Mouse (Mus musculus) C2C12 (cell line): ENCODE measurements around the gene Snhg11. TPM values are rescaled to one million over a fixed set of nuclear protein-coding genes. Genes with fewer than 3 reads are reported as not detected.
A peak's percentile ranks its signal among the peaks of the same experiment; 100 is the strongest.

ENCODE experiments used
- H3K27me3 ChIP-seq: one replicate; pipeline ENCODE4 v1.6.1; 2011; ENCODE audit not compliant: control insufficient read depth, insufficient read depth, insufficient read length
- H3K36me3 ChIP-seq: one replicate; pipeline ENCODE4 v1.6.1; 2011; ENCODE audit not compliant: control insufficient read depth, insufficient read depth
- H3K4me3 ChIP-seq: one replicate; pipeline ENCODE4 v1.5.1; 2011; ENCODE audit warnings: mild to moderate bottlenecking, control low read depth; ENCODE audit not compliant: poor library complexity, insufficient read depth, severe bottlenecking
- H3K79me2 ChIP-seq: one replicate; pipeline ENCODE4 v1.6.1; 2011; ENCODE audit not compliant: control insufficient read depth, insufficient read depth
- H3K79me3 ChIP-seq: one replicate; pipeline ENCODE4 v1.6.1; 2011; ENCODE audit warnings: low read depth, control low read depth
- H3ac ChIP-seq: one replicate; pipeline ENCODE3; 2011; ENCODE audit warnings: low read depth; ENCODE audit not compliant: control insufficient read depth, insufficient read length
- CEBPB ChIP-seq: IDR thresholded peaks from one replicate; pipeline ENCODE4 v1.6.1; 2011; ENCODE audit warnings: low read depth, mild to moderate bottlenecking, control low read depth, moderate library complexity
- CTCF ChIP-seq: IDR thresholded peaks from one replicate; pipeline ENCODE4 v1.5.1; 2011; ENCODE audit not compliant: control insufficient read depth, insufficient read depth, insufficient read length
- FOSL1 ChIP-seq: IDR thresholded peaks from one replicate; pipeline ENCODE4 v1.8.0; 2011; ENCODE audit warnings: mild to moderate bottlenecking, low read length; ENCODE audit not compliant: poor library complexity, insufficient read depth, severe bottlenecking
- MAX ChIP-seq: IDR thresholded peaks from one replicate; pipeline ENCODE4 v1.6.1; 2011; ENCODE audit warnings: mild to moderate bottlenecking, control low read depth
- MYOD1 ChIP-seq: IDR thresholded peaks from one replicate; pipeline ENCODE4 v1.6.1; 2011; ENCODE audit warnings: low read depth; ENCODE audit not compliant: control insufficient read depth, insufficient read length
- MYOG ChIP-seq: IDR thresholded peaks from one replicate; pipeline ENCODE4 v1.6.1; 2011; ENCODE audit not compliant: control insufficient read depth, insufficient read length; ENCODE audit errors: extremely low read depth
- USF1 ChIP-seq: IDR thresholded peaks from one replicate; pipeline ENCODE4 v1.6.1; 2011; ENCODE audit warnings: low read depth, mild to moderate bottlenecking, control low read depth, moderate library complexity
- polyA plus RNA-seq: library from polyadenylated mRNA; unstranded; fragments of >200 nt; fragmentation: generic; extraction: Trizol; gene quantifications from one replicate; pipeline ENCODE4 v1.2.1, GENCODE M21; 2012; ENCODE audit warnings: missing spikeins

Snhg11 gene
- polyA plus RNA-seq, 1 experiment, result not detected

- Histone ChIP-seq H3K79me2 (no peaks in the 10 kb centered on the region), H3ac (no peak overlapping the region), H3K79me3 (no peaks in the 10 kb centered on the region), H3K36me3 (no peaks in the 10 kb centered on the region), H3K4me3 (no peak overlapping the region), H3K27me3 (peaks cover 21% of the 10 kb centered on the region)
- TF ChIP-seq MAX, result no peak
- no peak for TF ChIP-seq FOSL1
- TF ChIP-seq MYOG, result no peak
- no peak for TF ChIP-seq CEBPB
- no peak for TF ChIP-seq MYOD1
- TF ChIP-seq CTCF, result no peak
- no peak for TF ChIP-seq USF1
Observed at GRCm38 (mm10) chr2:158343495-158343894, 31.9 kb upstream of the Snhg11 start.

GRCm38 (mm10) chr2:158346467-158346866 lies 29.0 kb upstream of the Snhg11 start:
- no peak for TF ChIP-seq USF1
- TF ChIP-seq MAX, result no peak
- TF ChIP-seq CEBPB, result no peak
- no peak for TF ChIP-seq MYOD1
- no peak for TF ChIP-seq FOSL1
- TF ChIP-seq MYOG, result no peak
- H3ac ChIP-seq, result no peak overlapping the region
- no peak overlapping the region for H3K4me3 ChIP-seq
- no peaks in the 10 kb centered on the region for H3K79me2 ChIP-seq
- H3K27me3 ChIP-seq, result peaks cover 12% of the 10 kb centered on the region
- no peaks in the 10 kb centered on the region for H3K36me3 ChIP-seq
- H3K79me3 ChIP-seq, result no peaks in the 10 kb centered on the region

DNA sequence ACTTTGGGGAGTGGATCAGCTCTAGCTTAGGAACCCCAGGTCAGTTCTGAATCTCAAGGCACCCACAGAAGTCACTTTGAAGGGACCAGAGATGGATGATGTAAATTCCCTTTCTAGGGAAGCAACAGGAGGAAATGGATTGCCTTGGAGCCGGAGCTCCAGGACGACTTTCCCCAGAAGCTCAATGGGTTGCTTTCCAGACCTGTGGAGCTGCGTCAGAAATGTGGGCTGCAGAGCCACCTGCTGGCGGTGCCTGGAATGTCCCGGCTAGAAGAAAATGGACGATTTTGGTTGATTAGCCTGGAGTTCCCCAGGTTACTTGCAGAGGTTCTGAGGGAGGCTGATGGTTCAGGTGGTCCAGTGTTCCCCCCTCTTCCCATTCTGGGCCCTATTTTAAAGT lies 27.6 kb upstream of the Snhg11 start:
- H3K27me3 ChIP-seq, result peaks cover 6% of the 10 kb centered on the region
- H3K79me2 ChIP-seq, result no peaks in the 10 kb centered on the region
- no peak overlapping the region for H3K4me3 ChIP-seq
- no peak overlapping the region for H3ac ChIP-seq
- TF ChIP-seq CEBPB (no peak), CTCF (peak; percentile 82), USF1 (no peak)
- peaks cover 7% of the 10 kb centered on the region for H3K36me3 ChIP-seq
- H3K79me3 ChIP-seq, result no peaks in the 10 kb centered on the region

DNA sequence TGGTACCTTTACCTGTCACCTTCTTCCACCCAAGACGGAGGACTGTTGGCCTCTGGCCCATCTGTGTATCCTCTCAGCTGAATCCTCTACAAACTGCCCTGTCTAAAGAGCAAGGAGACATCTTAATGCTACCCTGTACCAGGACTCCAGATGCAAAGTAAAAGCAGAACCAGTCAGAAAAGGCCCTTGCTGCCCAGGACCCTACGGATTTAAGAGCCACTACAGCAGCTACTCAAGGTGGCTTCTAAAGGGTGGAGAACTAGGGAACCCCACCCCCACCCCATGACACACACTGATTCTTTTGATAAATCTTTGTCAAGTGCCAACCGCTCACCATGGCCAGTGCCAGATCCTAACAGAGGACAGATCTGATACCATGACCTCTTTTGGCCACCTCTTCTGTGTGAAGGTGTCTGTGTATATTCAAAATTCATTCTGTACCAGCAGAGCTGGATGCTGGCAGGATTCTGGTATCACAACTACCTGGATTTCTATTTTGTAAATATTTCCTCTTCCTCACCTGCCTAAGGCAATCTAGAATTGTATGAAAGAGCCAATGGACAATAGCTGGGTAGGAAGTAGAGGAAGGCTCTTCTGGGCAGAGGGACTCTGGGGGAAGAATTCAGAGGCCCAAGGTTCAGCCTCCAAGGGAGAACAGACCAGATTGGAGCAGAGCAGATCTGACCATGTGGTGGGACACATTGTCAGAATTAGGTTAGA lies 22.5 kb upstream of the Snhg11 start:
- TF ChIP-seq MYOG (no peak), CTCF (no peak)
- Histone ChIP-seq H3K79me3 (peaks cover 7% of the 10 kb centered on the region), H3K79me2 (peaks cover 22% of the 10 kb centered on the region), H3K4me3 (no peak overlapping the region), H3K27me3 (no peaks in the 10 kb centered on the region), H3K36me3 (peaks cover 56% of the 10 kb centered on the region), H3ac (no peak overlapping the region)

DNA sequence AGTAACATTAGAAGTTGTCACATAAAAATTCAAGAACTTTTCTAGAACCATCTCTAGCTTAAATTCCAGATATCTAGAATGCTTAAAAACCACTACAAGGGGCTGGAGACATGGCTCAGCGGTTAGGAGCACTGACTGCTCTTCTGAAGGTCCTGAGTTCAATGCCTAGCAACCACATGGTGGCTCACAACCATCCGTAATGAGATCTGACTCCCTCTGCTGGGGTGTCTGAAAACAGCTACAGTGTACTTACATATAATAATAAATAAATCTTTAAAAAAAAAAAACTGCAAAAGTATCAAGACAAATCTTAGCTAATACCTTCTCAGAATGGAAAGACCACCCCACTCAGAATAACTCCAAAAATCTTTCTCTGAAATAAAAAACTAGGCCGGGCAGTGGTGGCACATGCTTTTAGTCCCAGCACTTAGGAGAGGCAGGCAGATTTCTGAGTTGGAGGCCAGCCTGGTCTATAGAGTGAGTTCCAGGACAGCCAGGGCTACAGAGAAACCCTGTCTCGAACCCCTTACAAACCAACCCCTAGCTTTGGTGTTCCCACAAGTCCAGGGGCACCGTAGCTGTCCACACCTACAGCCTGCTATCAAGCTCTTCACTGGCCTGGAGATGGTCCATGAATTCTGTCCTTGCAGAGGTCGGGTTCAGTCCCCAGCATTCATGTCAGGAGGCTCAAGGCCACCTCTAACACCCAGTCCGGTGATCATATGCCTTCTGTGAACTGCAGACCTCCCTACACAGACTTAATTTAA lies 20.9 kb upstream of the Snhg11 start:
- H3K79me2 ChIP-seq, result peaks cover 37% of the 10 kb centered on the region
- TF ChIP-seq USF1 (no peak), CEBPB (no peak), MYOG (no peak), CTCF (no peak), FOSL1 (no peak), MYOD1 (no peak), MAX (no peak)
- peaks cover 72% of the 10 kb centered on the region for H3K36me3 ChIP-seq
- peaks cover 23% of the 10 kb centered on the region for H3K79me3 ChIP-seq
- no peaks in the 10 kb centered on the region for H3K27me3 ChIP-seq
- H3K4me3 ChIP-seq, result no peak overlapping the region
- H3ac ChIP-seq, result no peak overlapping the region

- TF ChIP-seq FOSL1 (no peak), USF1 (no peak), CTCF (no peak), CEBPB (no peak), MYOD1 (no peak), MYOG (no peak), MAX (no peak)
- Histone ChIP-seq H3K79me2 (peaks cover 44% of the 10 kb centered on the region), H3K4me3 (no peak overlapping the region), H3K27me3 (no peaks in the 10 kb centered on the region), H3K79me3 (peaks cover 30% of the 10 kb centered on the region), H3ac (no peak overlapping the region), H3K36me3 (peaks cover 79% of the 10 kb centered on the region)
Observed at GRCm38 (mm10) chr2:158355238-158355637, 20.2 kb upstream of the Snhg11 start.
